Mouse (Mus musculus): ENCODE results near the gene Ypel2. TPM values are rescaled to one million over a fixed set of nuclear protein-coding genes. Genes with fewer than 3 reads are reported as not detected.

Gene Ypel2
- polyA plus RNA-seq, 1 experiment: 16.2 TPM

GRCm38 (mm10) chr11:86923654-86924053 lies 69.9 kb downstream of the Ypel2 start:
- TF ChIP-seq POLR2A (IDR thresholded peaks at IDR 0.05; ENCODE audit: control insufficient read depth, extremely low read depth, insufficient read depth, low read length, poor library complexity) (no peak), CTCF (IDR thresholded peaks at IDR 0.05; ENCODE audit: borderline replicate concordance, control insufficient read depth, extremely low read depth, insufficient read depth, low read length, poor library complexity) (no peak)
- no peak for DNase-seq
- no peaks in the 10 kb centered on the region for H3K36me3 ChIP-seq (ENCODE audit: control insufficient read depth, insufficient read depth, low read length)
- 90% methylated on average over 2 of the region's 2 CpGs for WGBS
- H3K27ac ChIP-seq (ENCODE audit: control insufficient read depth, insufficient read depth, low read length): no peak overlapping the region
- H3K4me1 ChIP-seq (replicated peaks; ENCODE audit: control insufficient read depth, insufficient read depth, low read length): peaks cover 17% of the 10 kb centered on the region
- no peak overlapping the region for H3K4me3 ChIP-seq (ENCODE audit: control insufficient read depth, insufficient read depth, low read length)
- no peaks in the 10 kb centered on the region for H3K27me3 ChIP-seq (ENCODE audit: control insufficient read depth, insufficient read depth, low read length)

GRCm38 (mm10) chr11:86922029-86922428 lies 71.5 kb downstream of the Ypel2 start:
- Histone ChIP-seq H3K4me1 (replicated peaks; ENCODE audit: control insufficient read depth, insufficient read depth, low read length) (peaks cover 17% of the 10 kb centered on the region), H3K4me3 (ENCODE audit: control insufficient read depth, insufficient read depth, low read length) (no peak overlapping the region), H3K27me3 (ENCODE audit: control insufficient read depth, insufficient read depth, low read length) (no peaks in the 10 kb centered on the region), H3K36me3 (ENCODE audit: control insufficient read depth, insufficient read depth, low read length) (no peaks in the 10 kb centered on the region), H3K27ac (ENCODE audit: control insufficient read depth, insufficient read depth, low read length) (no peak overlapping the region)
- TF ChIP-seq POLR2A (IDR thresholded peaks at IDR 0.05; ENCODE audit: control insufficient read depth, extremely low read depth, insufficient read depth, low read length, poor library complexity): no peak
- TF ChIP-seq CTCF (IDR thresholded peaks at IDR 0.05; ENCODE audit: borderline replicate concordance, control insufficient read depth, extremely low read depth, insufficient read depth, low read length, poor library complexity): no peak
- DNase-seq: no peak
- WGBS: 97% methylated on average over 2 of the region's 2 CpGs

- H3K27me3 ChIP-seq (ENCODE audit: control insufficient read depth, insufficient read depth, low read length): no peaks in the 10 kb centered on the region
- no peak for DNase-seq
- H3K36me3 ChIP-seq (ENCODE audit: control insufficient read depth, insufficient read depth, low read length): no peaks in the 10 kb centered on the region
- H3K4me3 ChIP-seq (ENCODE audit: control insufficient read depth, insufficient read depth, low read length): no peak overlapping the region
- no peak overlapping the region for H3K27ac ChIP-seq (ENCODE audit: control insufficient read depth, insufficient read depth, low read length)
- H3K4me1 ChIP-seq (replicated peaks; ENCODE audit: control insufficient read depth, insufficient read depth, low read length): peaks cover 17% of the 10 kb centered on the region
- TF ChIP-seq CTCF (IDR thresholded peaks at IDR 0.05; ENCODE audit: borderline replicate concordance, control insufficient read depth, extremely low read depth, insufficient read depth, low read length, poor library complexity) (no peak), POLR2A (IDR thresholded peaks at IDR 0.05; ENCODE audit: control insufficient read depth, extremely low read depth, insufficient read depth, low read length, poor library complexity) (no peak)
- 91% methylated on average over 6 of the region's 6 CpGs for WGBS
These were observed 72.2 kb downstream of the Ypel2 start for GRCm38 (mm10) chr11:86921335-86921734.

- no peak for DNase-seq
- Histone ChIP-seq H3K4me1 (replicated peaks; ENCODE audit: control insufficient read depth, insufficient read depth, low read length) (peaks cover 17% of the 10 kb centered on the region), H3K4me3 (ENCODE audit: control insufficient read depth, insufficient read depth, low read length) (no peak overlapping the region), H3K27ac (ENCODE audit: control insufficient read depth, insufficient read depth, low read length) (no peak overlapping the region), H3K36me3 (ENCODE audit: control insufficient read depth, insufficient read depth, low read length) (no peaks in the 10 kb centered on the region), H3K27me3 (ENCODE audit: control insufficient read depth, insufficient read depth, low read length) (no peaks in the 10 kb centered on the region)
- TF ChIP-seq POLR2A (IDR thresholded peaks at IDR 0.05; ENCODE audit: control insufficient read depth, extremely low read depth, insufficient read depth, low read length, poor library complexity) (no peak), CTCF (IDR thresholded peaks at IDR 0.05; ENCODE audit: borderline replicate concordance, control insufficient read depth, extremely low read depth, insufficient read depth, low read length, poor library complexity) (no peak)
- 82% methylated on average over 20 of the region's 20 CpGs for WGBS
These were observed 73.1 kb downstream of the Ypel2 start for GRCm38 (mm10) chr11:86920111-86921080.

GRCm38 (mm10) chr11:86919468-86919867 lies 74.0 kb downstream of the Ypel2 start:
- Histone ChIP-seq H3K27me3 (ENCODE audit: control insufficient read depth, insufficient read depth, low read length) (no peaks in the 10 kb centered on the region), H3K4me3 (ENCODE audit: control insufficient read depth, insufficient read depth, low read length) (no peak overlapping the region), H3K27ac (ENCODE audit: control insufficient read depth, insufficient read depth, low read length) (no peak overlapping the region), H3K36me3 (ENCODE audit: control insufficient read depth, insufficient read depth, low read length) (no peaks in the 10 kb centered on the region), H3K4me1 (replicated peaks; ENCODE audit: control insufficient read depth, insufficient read depth, low read length) (peaks cover 11% of the 10 kb centered on the region)
- DNase-seq: no peak
- no peak for TF ChIP-seq POLR2A (IDR thresholded peaks at IDR 0.05; ENCODE audit: control insufficient read depth, extremely low read depth, insufficient read depth, low read length, poor library complexity)
- no peak for TF ChIP-seq CTCF (IDR thresholded peaks at IDR 0.05; ENCODE audit: borderline replicate concordance, control insufficient read depth, extremely low read depth, insufficient read depth, low read length, poor library complexity)
- 94% methylated on average over 7 of the region's 7 CpGs for WGBS

GRCm38 (mm10) chr11:86917536-86917935 lies 76.0 kb downstream of the Ypel2 start:
- no peaks in the 10 kb centered on the region for H3K36me3 ChIP-seq (ENCODE audit: control insufficient read depth, insufficient read depth, low read length)
- no peak overlapping the region for H3K4me3 ChIP-seq (ENCODE audit: control insufficient read depth, insufficient read depth, low read length)
- no peak for TF ChIP-seq POLR2A (IDR thresholded peaks at IDR 0.05; ENCODE audit: control insufficient read depth, extremely low read depth, insufficient read depth, low read length, poor library complexity)
- no peaks in the 10 kb centered on the region for H3K27me3 ChIP-seq (ENCODE audit: control insufficient read depth, insufficient read depth, low read length)
- no peak overlapping the region for H3K27ac ChIP-seq (ENCODE audit: control insufficient read depth, insufficient read depth, low read length)
- 99% methylated on average over 2 of the region's 2 CpGs for WGBS
- DNase-seq: no peak
- H3K4me1 ChIP-seq (replicated peaks; ENCODE audit: control insufficient read depth, insufficient read depth, low read length): peaks cover 10% of the 10 kb centered on the region

Data from thymus, adult 2 months (tissue).